Mouse (Mus musculus) heart, adult 2 months (tissue): Measurements from ENCODE around the gene Ndufa3. TPM values are rescaled to one million over a fixed set of nuclear protein-coding genes. Genes with fewer than 3 reads are reported as not detected.

Experiments
- DNase-seq, 2 experiments: peaks; one replicate each; pipeline ENCODE4 v3.0.0; 2021
- H3K27ac ChIP-seq: fragments of 200-600 bp; 2 replicates; pipeline ENCODE4 v1.8.1; 2022
- H3K27me3 ChIP-seq: fragments of 200-500 bp; 2 replicates; pipeline ENCODE4 v1.6.1; 2012; ENCODE audit warnings: mild to moderate bottlenecking, low read length, inconsistent platforms, mixed read lengths; ENCODE audit not compliant: control insufficient read depth, insufficient read depth
- H3K36me3 ChIP-seq: fragments of 200-500 bp; 2 replicates; pipeline ENCODE4 v1.6.1; 2012; ENCODE audit warnings: low read length, inconsistent platforms; ENCODE audit not compliant: control insufficient read depth, insufficient read depth
- H3K4me1 ChIP-seq: fragments of 200-500 bp; 2 replicates; pipeline ENCODE4 v1.6.1; 2011; ENCODE audit warnings: low read length; ENCODE audit not compliant: control insufficient read depth, insufficient read depth
- H3K4me3 ChIP-seq: fragments of 200-600 bp; 2 replicates; pipeline ENCODE4 v1.8.1; 2022
- H3K79me2 ChIP-seq: fragments of 200-500 bp; replicated peaks from 2 replicates; pipeline ENCODE4 v1.6.1; 2012; ENCODE audit warnings: mild to moderate bottlenecking, inconsistent platforms, low read length, moderate library complexity, mixed read lengths; ENCODE audit not compliant: control insufficient read depth, insufficient read depth
- H3K9ac ChIP-seq: fragments of 200-500 bp; 2 replicates; pipeline ENCODE4 v1.6.1; 2012; ENCODE audit warnings: low read depth, mild to moderate bottlenecking, control low read depth, inconsistent platforms, low read length, mixed read lengths
- CTCF ChIP-seq: fragments of 200-600 bp; IDR thresholded peaks from 2 replicates; pipeline ENCODE4 v1.8.1; 2022; ENCODE audit warnings: antibody characterized with exemption, mild to moderate bottlenecking, moderate library complexity
- EP300 ChIP-seq: fragments of 200-500 bp; IDR thresholded peaks from 2 replicates; pipeline ENCODE4 v1.6.1; 2011; ENCODE audit warnings: low read depth, low read length, control low read depth; ENCODE audit not compliant: insufficient read depth
- POLR2A ChIP-seq: fragments of 200-500 bp; IDR thresholded peaks from 2 replicates; pipeline ENCODE4 v1.6.1; 2011; ENCODE audit warnings: mild to moderate bottlenecking, low read depth, low read length, control low read depth; ENCODE audit not compliant: insufficient read depth
- WGBS: fragments of 180-500 bp; shearing (Covaris S2); methylation state at CpG from one replicate; pipeline ENCODE4 v1.1.7; 2018; 5-methylcytosine and 5-hydroxymethylcytosine counted together
- intact Hi-C: fragments of 180-260 bp; cut with DNase I; formaldehyde crosslinking; loops from one replicate; pipeline ENCODE4 v1.15.1; 2025
- polyA plus RNA-seq: library from polyadenylated mRNA; depleted of rRNA; stranded (reverse); fragments of >200 nt; gene quantifications from 2 replicates; pipeline ENCODE4 v1.2.3, GENCODE M21; 2012
- total RNA-seq, 2 experiments: library from RNA; stranded (reverse); gene quantifications; 2 replicates each; pipeline ENCODE4 v1.2.3; 2021

Ndufa3 gene
- total and polyA plus RNA-seq, 3 experiments, result 1,299 to 2,117 (median 1,765) TPM

- TF ChIP-seq CTCF, result peak; percentile 71
- TF ChIP-seq EP300, result no peak
- H3K4me3 ChIP-seq, result no peak overlapping the region
- H3K27ac ChIP-seq, result no peak overlapping the region
- H3K9ac ChIP-seq, result no peak overlapping the region
- no peaks in the 10 kb centered on the region for H3K36me3 ChIP-seq
- intact Hi-C loops, result loop anchor here (5.0 kb wide), 1 partner anchor 71 kb away; the partner anchor contains the start of gene Tmc4
- DNase-seq, result no peak
- H3K79me2 ChIP-seq, result no peaks in the 10 kb centered on the region
- no peaks in the 10 kb centered on the region for H3K27me3 ChIP-seq
- peaks cover 6% of the 10 kb centered on the region for H3K4me1 ChIP-seq
- whole genome bisulfite sequencing, result 15% methylated on average over 2 of the region's 2 CpGs
These were observed 10.4 kb upstream of the Ndufa3 start for GRCm38 (mm10) chr7:3606798-3607197.

- Histone ChIP-seq H3K9ac (no peak overlapping the region), H3K4me3 (no peak overlapping the region), H3K4me1 (peaks cover 6% of the 10 kb centered on the region), H3K36me3 (no peaks in the 10 kb centered on the region), H3K79me2 (no peaks in the 10 kb centered on the region), H3K27ac (no peak overlapping the region), H3K27me3 (no peaks in the 10 kb centered on the region)
- intact Hi-C loops, result loop anchor here (5.0 kb wide), 1 partner anchor 70 kb away; the partner anchor contains the start of gene Tmc4
- no peak for DNase-seq
- 81% methylated on average over 6 of the region's 6 CpGs for WGBS
- TF ChIP-seq CTCF (no peak), EP300 (no peak), POLR2A (no peak)
These were observed 9.8 kb upstream of the Ndufa3 start for GRCm38 (mm10) chr7:3607391-3607790.

- Histone ChIP-seq H3K4me1 (peaks cover 6% of the 10 kb centered on the region), H3K4me3 (no peak overlapping the region), H3K36me3 (no peaks in the 10 kb centered on the region), H3K79me2 (no peaks in the 10 kb centered on the region), H3K9ac (no peak overlapping the region), H3K27me3 (no peaks in the 10 kb centered on the region), H3K27ac (peak overlapping the region; percentile 83)
- intact Hi-C loops, result loop anchor here (5.0 kb wide), 1 partner anchor 69 kb away; the partner anchor contains the start of gene Tmc4
- 72% methylated on average over 3 of the region's 3 CpGs for WGBS
- no peak for DNase-seq
- TF ChIP-seq CTCF (no peak), EP300 (no peak), POLR2A (no peak)
These were observed 8.5 kb upstream of the Ndufa3 start for GRCm38 (mm10) chr7:3608668-3609067.

- Histone ChIP-seq H3K79me2 (no peaks in the 10 kb centered on the region), H3K4me1 (peaks cover 6% of the 10 kb centered on the region), H3K4me3 (no peak overlapping the region), H3K36me3 (no peaks in the 10 kb centered on the region), H3K27ac (peak overlapping the region; percentile 83), H3K9ac (no peak overlapping the region), H3K27me3 (no peaks in the 10 kb centered on the region)
- intact Hi-C loops, result loop anchor here (5.0 kb wide), 1 partner anchor 68 kb away; the partner anchor contains the start of gene Tmc4
- WGBS, result 12% methylated on average over 3 of the region's 3 CpGs
- peak; percentile 70 to 73 for DNase-seq
- TF ChIP-seq POLR2A, result no peak
- 0 out of 2 replicates have a peak, but pooled peaks have one; percentile 30 for TF ChIP-seq EP300
- TF ChIP-seq CTCF, result no peak
These were observed 8.1 kb upstream of the Ndufa3 start for GRCm38 (mm10) chr7:3609082-3609481.

- Histone ChIP-seq H3K9ac (no peak overlapping the region), H3K4me3 (no peak overlapping the region), H3K79me2 (no peaks in the 10 kb centered on the region), H3K4me1 (peaks cover 6% of the 10 kb centered on the region), H3K27ac (no peak overlapping the region), H3K27me3 (no peaks in the 10 kb centered on the region), H3K36me3 (no peaks in the 10 kb centered on the region)
- DNase-seq, result no peak
- WGBS, result 62% methylated on average over 3 of the region's 3 CpGs
- intact Hi-C loops, result no loop called here
- no peak for TF ChIP-seq CTCF
- no peak for TF ChIP-seq EP300
- TF ChIP-seq POLR2A, result no peak
These were observed 6.7 kb upstream of the Ndufa3 start for GRCm38 (mm10) chr7:3610437-3610836.

GRCm38 (mm10) chr7:3611006-3611405, 6.2 kb upstream of the Ndufa3 start:
- H3K27me3 ChIP-seq, result no peaks in the 10 kb centered on the region
- TF ChIP-seq EP300 (no peak), CTCF (no peak), POLR2A (no peak)
- no peaks in the 10 kb centered on the region for H3K79me2 ChIP-seq
- H3K4me1 ChIP-seq, result peaks cover 6% of the 10 kb centered on the region
- 91% methylated on average over 13 of the region's 13 CpGs for WGBS
- no peak overlapping the region for H3K27ac ChIP-seq
- no peak overlapping the region for H3K4me3 ChIP-seq
- H3K9ac ChIP-seq, result no peak overlapping the region
- no peak for DNase-seq
- no peaks in the 10 kb centered on the region for H3K36me3 ChIP-seq
- intact Hi-C loops, result no loop called here
